Mouse (Mus musculus): ENCODE data around the gene Dctpp1.
A peak's percentile ranks its signal among the peaks of the same experiment; 100 is the strongest.

Gene Dctpp1

GRCm38 (mm10) chr7:127231376-127231775 lies 29.1 kb downstream of the Dctpp1 start:
- no peak for DNase-seq

GRCm38 (mm10) chr7:127228615-127229303 lies 31.8 kb downstream of the Dctpp1 start:
- peak; percentile 71 to 87 for DNase-seq

GRCm38 (mm10) chr7:127225147-127225995 lies 35.1 kb downstream of the Dctpp1 start:
- DNase-seq: no peak

- DNase-seq: no peak
Measured at GRCm38 (mm10) chr7:127224616-127225015, 35.9 kb downstream of the Dctpp1 start.

- no peak for DNase-seq
Measured at GRCm38 (mm10) chr7:127223515-127224478, 36.7 kb downstream of the Dctpp1 start.

- no peak for DNase-seq
Measured at GRCm38 (mm10) chr7:127223106-127223505, 37.4 kb downstream of the Dctpp1 start.

- no peak for DNase-seq
Measured at GRCm38 (mm10) chr7:127220440-127220839, 40.1 kb downstream of the Dctpp1 start.

GRCm38 (mm10) chr7:127218670-127219069 lies 41.8 kb downstream of the Dctpp1 start:
- DNase-seq: no peak

GRCm38 (mm10) chr7:127217901-127218642 lies 42.4 kb downstream of the Dctpp1 start:
- peak; percentile 55 for DNase-seq

- no peak for DNase-seq
Measured at GRCm38 (mm10) chr7:127217475-127217874, 43.0 kb downstream of the Dctpp1 start.

- no peak for DNase-seq
Measured at GRCm38 (mm10) chr7:127216307-127216706, 44.2 kb downstream of the Dctpp1 start.

- DNase-seq: peak in 1 of 2 experiments; percentile 54
Measured at GRCm38 (mm10) chr7:127214981-127215871, 45.3 kb downstream of the Dctpp1 start.

GRCm38 (mm10) chr7:127214521-127214920 lies 46.0 kb downstream of the Dctpp1 start:
- no peak for DNase-seq

- no peak for DNase-seq
Measured at GRCm38 (mm10) chr7:127213930-127214329, 46.6 kb downstream of the Dctpp1 start.

- no peak for DNase-seq
Measured at GRCm38 (mm10) chr7:127213485-127213884, 47.0 kb downstream of the Dctpp1 start.

GRCm38 (mm10) chr7:127212432-127213250 lies 47.9 kb downstream of the Dctpp1 start:
- no peak for DNase-seq

- DNase-seq: no peak
Measured at GRCm38 (mm10) chr7:127211014-127211745, 49.3 kb downstream of the Dctpp1 start.

GRCm38 (mm10) chr7:127210266-127210665 lies 50.2 kb downstream of the Dctpp1 start:
- DNase-seq: no peak

- DNase-seq: no peak
Measured at GRCm38 (mm10) chr7:127209851-127210250, 50.7 kb downstream of the Dctpp1 start.

Data from spleen, adult 18-20 months (tissue).